Mouse (Mus musculus) lung, adult 2 months (tissue): Measurements from ENCODE around the gene Sox1. TPM values are rescaled to one million over a fixed set of nuclear protein-coding genes. Genes with fewer than 3 reads are reported as not detected.

ENCODE experiments used
- DNase-seq: peaks from one replicate; pipeline ENCODE4 v3.0.0; 2022
- H3K4me1 ChIP-seq: fragments of 200-500 bp; 2 replicates; pipeline ENCODE4 v1.6.1; 2011; ENCODE audit warnings: low read length; ENCODE audit not compliant: control insufficient read depth, insufficient read depth
- H3K4me3 ChIP-seq: fragments of 200-500 bp; replicated peaks from 2 replicates; pipeline ENCODE3; 2011; ENCODE audit warnings: low read depth, mild to moderate bottlenecking, control low read depth, low read length; ENCODE audit errors: extremely low read depth
- CTCF ChIP-seq: fragments of 200-500 bp; IDR thresholded peaks from 2 replicates; pipeline ENCODE4 v1.5.1; 2011; ENCODE audit warnings: mild to moderate bottlenecking, low read length, control low read depth; ENCODE audit not compliant: insufficient read depth
- POLR2A ChIP-seq: fragments of 200-500 bp; IDR thresholded peaks from 2 replicates; pipeline ENCODE4 v1.6.1; 2011; ENCODE audit warnings: low read depth, mild to moderate bottlenecking, control low read depth, low read length, borderline replicate concordance; ENCODE audit errors: extremely low read depth
- WGBS: fragments of 180-500 bp; shearing (Covaris S2); methylation state at CpG from one replicate; pipeline ENCODE4 v1.1.7; 2018; 5-methylcytosine and 5-hydroxymethylcytosine counted together
- polyA plus RNA-seq: library from polyadenylated mRNA; depleted of rRNA; stranded (reverse); fragments of >200 nt; gene quantifications from 2 replicates; pipeline ENCODE4 v1.2.3, GENCODE M21; 2012

The Sox1 gene
- polyA plus RNA-seq, 1 experiment: not detected

GRCm38 (mm10) chr8:12397346-12397925 lies 2.3 kb downstream of the Sox1 start:
- H3K4me1 ChIP-seq: no peaks in the 10 kb centered on the region; the same call in 1 of the 2 replicates
- TF ChIP-seq CTCF (no peak), POLR2A (no peak)
- WGBS: 2% methylated on average over 59 of the region's 59 CpGs
- no peak for DNase-seq
- no peak overlapping the region for H3K4me3 ChIP-seq

- Histone ChIP-seq H3K4me3 (no peak overlapping the region), H3K4me1 (no peaks in the 10 kb centered on the region; the same call in 1 of the 2 replicates)
- no peak for DNase-seq
- TF ChIP-seq CTCF (no peak), POLR2A (no peak)
- WGBS: 9% methylated on average over 21 of the region's 21 CpGs
Observed at GRCm38 (mm10) chr8:12398011-12398945, 3.2 kb downstream of the Sox1 start.

GRCm38 (mm10) chr8:12399421-12400205 lies 4.5 kb downstream of the Sox1 start:
- TF ChIP-seq POLR2A (no peak), CTCF (no peak)
- DNase-seq: no peak
- 3% methylated on average over 5 of the region's 5 CpGs for whole genome bisulfite sequencing
- Histone ChIP-seq H3K4me3 (no peak overlapping the region), H3K4me1 (no peaks in the 10 kb centered on the region; the same call in 1 of the 2 replicates)

GRCm38 (mm10) chr8:12400611-12401390 lies 5.7 kb downstream of the Sox1 start:
- 3% methylated on average over 44 of the region's 44 CpGs for WGBS
- no peak for DNase-seq
- TF ChIP-seq CTCF (no peak), POLR2A (no peak)
- Histone ChIP-seq H3K4me3 (no peak overlapping the region), H3K4me1 (no peaks in the 10 kb centered on the region)

GRCm38 (mm10) chr8:12401391-12402270 lies 6.5 kb downstream of the Sox1 start:
- 3% methylated on average over 35 of the region's 35 CpGs for WGBS
- TF ChIP-seq CTCF (no peak), POLR2A (no peak)
- H3K4me3 ChIP-seq: no peak overlapping the region
- DNase-seq: no peak
- no peaks in the 10 kb centered on the region for H3K4me1 ChIP-seq

- H3K4me3 ChIP-seq: no peak overlapping the region
Observed at GRCm38 (mm10) chr8:12402709-12403108, 7.6 kb downstream of the Sox1 start.

GRCm38 (mm10) chr8:12408020-12408419 lies 12.9 kb downstream of the Sox1 start:
- no peaks in the 10 kb centered on the region for H3K4me1 ChIP-seq
- no peak overlapping the region for H3K4me3 ChIP-seq
- no peak for DNase-seq
- TF ChIP-seq CTCF: no peak
- TF ChIP-seq POLR2A: no peak
- 22% methylated on average over 10 of the region's 10 CpGs for WGBS

More at GRCm38 (mm10) chr8:12402709-12403108, 7.6 kb downstream of the Sox1 start:
- H3K4me1 ChIP-seq: no peaks in the 10 kb centered on the region
- WGBS: 8% methylated on average over 9 of the region's 9 CpGs
- no peak for DNase-seq
- no peak for TF ChIP-seq CTCF
- TF ChIP-seq POLR2A: no peak

- Histone ChIP-seq H3K4me1 (no peaks in the 10 kb centered on the region), H3K4me3 (no peak overlapping the region)
- DNase-seq: no peak
- no peak for TF ChIP-seq POLR2A
- no peak for TF ChIP-seq CTCF
- 34% methylated on average over 3 of the region's 3 CpGs for WGBS
Observed at GRCm38 (mm10) chr8:12409976-12410375, 14.9 kb downstream of the Sox1 start.
